Mouse (Mus musculus): ENCODE data around the gene Gad2. TPM values are rescaled to one million over a fixed set of nuclear protein-coding genes. Genes with fewer than 3 reads are reported as not detected.

Gad2 gene
- polyA plus RNA-seq, 1 experiment from 2014 or later: 0.17 TPM

DNA sequence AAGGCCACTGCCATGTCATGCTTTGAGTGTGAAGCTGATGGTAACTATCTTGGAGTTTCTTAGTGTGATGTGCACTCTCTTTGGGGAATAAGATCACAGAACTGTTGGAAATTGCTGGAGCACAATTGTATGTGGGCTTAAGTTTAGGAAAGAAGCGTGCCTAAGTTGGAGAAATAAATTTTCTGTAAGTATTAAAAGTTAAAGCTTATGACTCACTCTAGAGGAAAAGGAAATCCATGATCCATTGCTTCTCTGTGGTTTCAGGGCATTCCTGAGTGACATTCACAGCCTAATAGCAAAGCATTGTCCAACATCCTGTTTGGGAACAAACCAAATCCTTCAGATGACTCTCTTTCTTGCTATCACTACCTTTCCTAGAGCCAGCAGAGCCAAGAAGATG lies 49.3 kb downstream of the Gad2 start:
- Histone ChIP-seq H3K27me3 (replicated peaks) (no peaks in the 10 kb centered on the region), H3K36me3 (no peaks in the 10 kb centered on the region), H3K9ac (no peak overlapping the region), H3K4me3 (replicated peaks) (no peak overlapping the region), H3K9me3 (no peaks in the 10 kb centered on the region), H3K27ac (no peak overlapping the region), H3K4me1 (no peaks in the 10 kb centered on the region), H3K4me2 (no peak overlapping the region)
- 58% methylated on average over 1 of the region's 1 CpGs for WGBS
- ATAC-seq (ENCODE audit: insufficient read depth, low FRiP score, low read depth): no peak

DNA sequence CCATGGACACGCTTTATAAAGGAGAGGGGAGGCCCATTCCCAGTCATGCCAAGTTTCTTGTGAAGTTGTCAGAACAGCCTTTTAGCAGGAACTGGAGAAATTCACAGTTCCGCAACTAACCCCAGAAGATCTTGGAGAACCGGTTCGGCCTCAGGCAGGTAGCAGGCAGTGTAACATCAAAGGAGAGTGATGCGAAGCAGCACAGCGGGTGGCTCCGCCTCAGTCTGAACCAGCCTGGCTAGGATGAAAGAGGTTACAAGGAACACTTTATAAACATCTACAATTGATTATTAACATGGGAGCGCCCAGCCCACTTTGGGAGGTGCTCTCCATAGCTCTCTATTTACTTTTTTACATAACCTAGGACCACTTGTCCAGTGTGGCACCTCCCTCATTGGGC lies 55.1 kb downstream of the Gad2 start:
- Histone ChIP-seq H3K4me1 (no peaks in the 10 kb centered on the region), H3K9me3 (no peaks in the 10 kb centered on the region), H3K27me3 (replicated peaks) (no peaks in the 10 kb centered on the region), H3K27ac (0 out of 2 replicates have a peak overlapping the region, but pooled peaks have one; percentile 26), H3K36me3 (no peaks in the 10 kb centered on the region), H3K9ac (no peak overlapping the region), H3K4me3 (replicated peaks) (no peak overlapping the region), H3K4me2 (no peak overlapping the region)
- peak; percentile 92 for ATAC-seq (ENCODE audit: insufficient read depth, low FRiP score, low read depth)
- 24% methylated on average over 8 of the region's 8 CpGs for WGBS

DNA sequence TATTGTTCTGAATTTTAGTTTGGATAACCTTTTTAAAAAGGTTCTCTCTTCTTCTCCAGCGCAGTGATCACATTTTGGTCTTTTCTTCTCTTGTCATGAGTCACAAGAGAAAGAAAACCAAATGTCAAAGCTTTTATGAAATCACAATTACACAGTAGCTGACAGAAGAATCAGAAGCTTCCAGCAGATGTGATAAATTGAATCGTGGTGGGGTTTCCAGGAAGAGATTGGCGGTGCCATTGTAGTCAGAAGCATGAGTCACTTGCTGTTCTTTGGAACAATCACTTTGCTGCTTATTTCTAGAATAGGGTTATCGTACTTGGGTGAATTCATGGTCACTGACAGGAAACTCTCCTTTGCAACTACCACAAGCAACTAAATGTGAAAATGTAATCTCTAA lies 57.9 kb downstream of the Gad2 start:
- Histone ChIP-seq H3K27me3 (replicated peaks) (no peaks in the 10 kb centered on the region), H3K36me3 (no peaks in the 10 kb centered on the region), H3K27ac (no peak overlapping the region), H3K4me2 (no peak overlapping the region), H3K4me1 (no peaks in the 10 kb centered on the region), H3K9ac (no peak overlapping the region), H3K4me3 (replicated peaks) (no peak overlapping the region), H3K9me3 (no peaks in the 10 kb centered on the region)
- WGBS: 72% methylated on average over 4 of the region's 4 CpGs
- ATAC-seq (ENCODE audit: insufficient read depth, low FRiP score, low read depth): no peak

DNA sequence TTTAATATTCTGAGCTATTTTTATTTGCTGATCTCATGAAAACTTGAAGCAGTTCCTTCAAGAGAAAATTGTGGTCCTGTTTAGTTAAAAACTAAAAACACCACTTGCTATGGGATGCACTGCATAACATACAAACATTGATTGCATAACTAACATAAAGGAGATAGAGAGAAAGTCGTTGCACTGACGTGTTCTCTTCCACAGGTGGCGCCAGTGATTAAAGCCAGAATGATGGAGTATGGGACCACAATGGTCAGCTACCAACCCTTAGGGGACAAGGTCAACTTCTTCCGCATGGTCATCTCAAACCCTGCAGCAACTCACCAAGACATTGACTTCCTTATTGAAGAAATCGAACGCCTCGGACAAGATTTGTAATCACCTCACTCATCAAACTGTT lies 68.0 kb downstream of the Gad2 start:
- no peak overlapping the region for H3K4me2 ChIP-seq
- H3K27ac ChIP-seq: no peak overlapping the region
- H3K4me1 ChIP-seq: no peaks in the 10 kb centered on the region
- no peaks in the 10 kb centered on the region for H3K27me3 ChIP-seq (replicated peaks)
- no peak overlapping the region for H3K4me3 ChIP-seq (replicated peaks)
- H3K9me3 ChIP-seq: no peaks in the 10 kb centered on the region
- ATAC-seq (ENCODE audit: insufficient read depth, low FRiP score, low read depth): no peak
- 75% methylated on average over 7 of the region's 7 CpGs for WGBS
- H3K9ac ChIP-seq: no peak overlapping the region
- no peaks in the 10 kb centered on the region for H3K36me3 ChIP-seq

DNA sequence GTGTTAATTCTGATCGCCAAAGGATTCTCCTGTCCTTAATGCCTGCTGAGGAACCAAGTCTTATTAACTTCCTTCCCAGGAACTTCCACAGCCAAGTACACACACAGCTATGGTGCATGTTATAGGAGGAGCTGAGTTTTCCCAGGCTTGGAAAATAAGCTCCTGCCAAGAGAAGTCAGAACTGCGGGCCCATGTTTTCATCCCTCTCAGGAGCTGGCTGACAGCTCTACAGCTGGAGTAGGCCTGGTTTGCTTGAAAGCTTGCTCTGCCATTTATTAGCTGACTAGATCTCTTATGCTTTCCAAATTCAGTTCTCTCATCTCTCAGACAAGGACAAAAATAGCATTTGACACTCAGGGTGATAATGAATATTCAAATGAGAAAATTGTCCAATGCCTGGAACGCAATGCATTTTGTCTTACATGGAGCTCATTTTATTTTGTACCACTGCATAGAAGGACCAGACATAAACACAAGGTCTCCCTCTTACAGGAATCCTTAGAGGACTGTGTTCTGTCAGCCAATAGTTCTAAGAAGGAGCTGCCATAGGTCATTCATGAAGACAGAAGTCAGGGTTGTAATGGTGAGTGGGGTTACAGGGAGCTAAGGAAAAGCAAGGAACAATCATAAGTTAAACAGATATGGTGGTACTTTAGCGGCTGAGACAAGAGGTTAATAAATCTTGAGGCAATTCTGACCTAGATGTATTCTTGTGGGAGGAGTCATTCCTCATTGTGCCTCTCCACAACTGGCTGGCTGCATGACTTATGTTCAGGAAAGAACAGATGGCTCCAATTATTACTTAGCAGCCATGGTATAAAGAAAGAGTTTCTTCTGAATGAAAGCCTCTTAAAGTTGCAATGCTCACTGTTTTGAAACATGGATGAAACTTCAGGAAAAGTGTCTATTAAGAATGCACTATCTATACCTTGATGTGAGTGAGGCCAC lies 83.0 kb downstream of the Gad2 start:
- ATAC-seq (ENCODE audit: insufficient read depth, low FRiP score, low read depth): peak; percentile 72
- Histone ChIP-seq H3K4me1 (no peaks in the 10 kb centered on the region), H3K27ac (peak overlapping the region; percentile 16; the same call in 1 of the 2 replicates), H3K9me3 (no peaks in the 10 kb centered on the region), H3K9ac (no peak overlapping the region), H3K4me2 (no peak overlapping the region), H3K27me3 (replicated peaks) (no peaks in the 10 kb centered on the region), H3K4me3 (replicated peaks) (no peak overlapping the region), H3K36me3 (no peaks in the 10 kb centered on the region)
- WGBS: 42% methylated on average over 4 of the region's 4 CpGs

DNA sequence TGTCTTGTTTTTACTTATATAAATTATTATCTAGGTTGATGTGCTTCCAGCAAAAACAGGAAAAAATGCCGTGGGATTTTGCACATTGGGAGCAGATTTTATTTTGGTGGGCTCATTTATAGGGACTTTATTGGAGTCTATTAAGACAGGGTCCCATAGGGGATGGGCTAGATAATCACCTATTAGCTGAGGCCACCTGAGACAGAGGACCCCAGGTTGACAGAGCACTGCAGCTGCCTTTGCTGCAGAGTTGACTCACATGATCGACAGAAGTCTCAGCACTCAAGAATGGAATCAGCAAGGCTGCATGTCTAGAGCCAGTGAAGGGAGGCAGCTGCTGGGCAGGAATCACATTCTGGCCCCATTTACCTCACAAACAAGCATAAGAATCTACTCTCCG lies 84.2 kb downstream of the Gad2 start:
- Histone ChIP-seq H3K9me3 (no peaks in the 10 kb centered on the region), H3K36me3 (no peaks in the 10 kb centered on the region), H3K27ac (no peak overlapping the region), H3K9ac (no peak overlapping the region), H3K4me2 (no peak overlapping the region), H3K27me3 (replicated peaks) (no peaks in the 10 kb centered on the region), H3K4me3 (replicated peaks) (no peak overlapping the region), H3K4me1 (no peaks in the 10 kb centered on the region)
- no peak for ATAC-seq (ENCODE audit: insufficient read depth, low FRiP score, low read depth)
- 48% methylated on average over 3 of the region's 3 CpGs for WGBS

DNA sequence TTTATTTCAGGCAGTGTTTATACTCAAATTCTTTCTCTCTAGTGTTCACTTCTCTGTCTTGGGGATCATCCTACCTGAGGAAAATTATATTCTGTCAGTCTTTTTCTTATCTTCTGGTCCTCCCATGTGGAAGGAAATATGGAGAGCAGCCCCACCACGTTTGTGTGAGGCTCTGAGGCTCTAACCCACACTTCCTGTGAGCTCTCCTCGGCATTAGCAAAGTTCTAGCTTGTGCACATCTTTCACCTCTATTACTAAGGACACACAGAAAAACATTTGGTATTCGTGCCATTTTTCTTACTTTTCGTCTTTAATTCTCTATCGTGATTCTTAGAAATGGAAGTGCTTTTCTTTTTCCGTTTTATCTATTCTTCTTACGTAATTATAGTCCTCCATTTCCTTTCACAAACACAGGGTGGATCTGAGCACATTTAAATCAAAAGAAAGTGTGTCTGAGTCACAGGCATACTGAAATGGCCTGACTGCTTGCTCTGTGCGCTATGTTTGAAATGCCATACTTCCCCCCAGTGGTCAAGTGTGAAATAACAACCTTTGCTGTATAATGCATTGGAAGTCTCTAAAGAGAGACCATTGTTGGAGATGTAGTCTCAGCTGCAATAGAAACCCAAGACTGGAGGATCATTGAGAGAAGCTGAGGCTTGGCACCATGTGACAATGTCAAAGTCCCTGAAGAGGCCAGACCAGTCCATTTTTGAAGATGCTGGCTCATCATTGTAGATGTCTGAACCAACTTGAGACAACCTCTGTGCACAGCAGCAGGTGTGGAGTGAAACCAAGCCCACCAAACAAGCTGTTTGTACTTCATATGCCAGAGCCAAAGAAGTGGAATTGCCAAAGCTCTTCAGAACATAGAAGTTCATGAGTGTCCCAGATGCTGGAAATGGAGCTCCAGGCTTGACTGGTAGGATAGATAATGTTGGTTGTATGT lies 99.8 kb downstream of the Gad2 start:
- H3K4me2 ChIP-seq: no peak overlapping the region

DNA sequence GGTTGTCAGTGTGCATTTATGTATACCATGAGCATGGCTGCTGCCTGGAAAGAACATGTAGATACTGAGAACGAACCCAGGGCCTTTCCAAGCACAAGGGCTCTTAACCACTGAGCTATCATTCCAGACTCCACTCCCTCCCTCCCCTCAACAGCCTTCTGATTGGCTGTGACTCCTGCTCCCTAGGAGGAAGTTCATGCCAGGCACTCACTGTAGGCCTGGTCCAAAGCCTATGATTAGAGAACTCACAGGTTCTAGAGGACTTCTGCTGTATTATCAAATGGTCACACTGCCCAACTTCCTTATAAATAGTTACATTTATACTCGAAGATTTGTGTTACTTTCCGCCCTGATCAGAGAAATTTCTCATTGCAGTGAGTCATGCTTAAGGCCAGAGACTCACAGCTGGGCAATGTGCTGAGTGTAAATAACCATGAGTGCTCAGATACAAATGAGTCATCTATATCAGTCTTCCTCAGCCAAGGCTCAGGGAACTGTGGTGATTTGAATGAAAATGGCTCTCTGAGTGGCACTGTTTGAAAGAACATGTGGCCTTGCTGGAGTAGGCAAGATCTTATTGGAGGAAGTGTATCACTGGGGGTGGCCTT lies 102.0 kb downstream of the Gad2 start:
- Histone ChIP-seq H3K9ac (no peak overlapping the region), H3K27me3 (replicated peaks) (no peaks in the 10 kb centered on the region), H3K4me1 (no peaks in the 10 kb centered on the region), H3K27ac (no peak overlapping the region), H3K4me2 (no peak overlapping the region), H3K36me3 (no peaks in the 10 kb centered on the region), H3K4me3 (replicated peaks) (no peak overlapping the region), H3K9me3 (no peaks in the 10 kb centered on the region)
- WGBS: 61% methylated on average over 3 of the region's 3 CpGs
- peak; percentile 31; the same call in 1 of the 2 replicates for ATAC-seq (ENCODE audit: insufficient read depth, low FRiP score, low read depth)

More for the DNA sequence above, 99.8 kb downstream of the Gad2 start:
- no peaks in the 10 kb centered on the region for H3K36me3 ChIP-seq
- no peaks in the 10 kb centered on the region for H3K27me3 ChIP-seq (replicated peaks)
- 20% methylated on average over 8 of the region's 8 CpGs for WGBS
- H3K27ac ChIP-seq: no peak overlapping the region
- ATAC-seq (ENCODE audit: insufficient read depth, low FRiP score, low read depth): peak; percentile 72; the same call in 1 of the 2 replicates
- no peak overlapping the region for H3K9ac ChIP-seq
- no peaks in the 10 kb centered on the region for H3K9me3 ChIP-seq
- no peak overlapping the region for H3K4me3 ChIP-seq (replicated peaks)
- H3K4me1 ChIP-seq: no peaks in the 10 kb centered on the region

DNA sequence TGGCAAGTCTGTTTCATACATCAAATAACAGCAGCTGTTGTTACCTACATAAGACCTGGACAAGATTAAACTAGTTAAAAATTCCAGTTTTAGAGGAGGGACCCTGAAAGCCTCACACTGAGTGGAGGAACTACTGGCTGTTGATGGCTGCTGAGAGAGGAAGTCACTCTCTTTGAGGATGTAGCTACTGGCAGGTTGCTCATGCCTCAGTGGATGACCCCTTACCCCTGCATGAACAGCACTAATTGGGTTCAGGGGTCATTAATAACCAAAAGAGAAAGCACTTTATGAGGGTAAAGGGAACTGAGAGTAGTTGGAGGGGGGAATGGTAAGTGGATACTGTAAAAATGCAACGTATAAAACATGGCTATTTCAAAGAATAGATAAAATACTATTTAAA lies 105.1 kb downstream of the Gad2 start:
- Histone ChIP-seq H3K4me1 (no peaks in the 10 kb centered on the region), H3K27ac (no peak overlapping the region), H3K9ac (no peak overlapping the region), H3K36me3 (no peaks in the 10 kb centered on the region), H3K4me3 (replicated peaks) (no peak overlapping the region), H3K4me2 (no peak overlapping the region), H3K9me3 (no peaks in the 10 kb centered on the region), H3K27me3 (replicated peaks) (no peaks in the 10 kb centered on the region)
- ATAC-seq (ENCODE audit: insufficient read depth, low FRiP score, low read depth): no peak
- 71% methylated on average over 1 of the region's 1 CpGs for WGBS

DNA sequence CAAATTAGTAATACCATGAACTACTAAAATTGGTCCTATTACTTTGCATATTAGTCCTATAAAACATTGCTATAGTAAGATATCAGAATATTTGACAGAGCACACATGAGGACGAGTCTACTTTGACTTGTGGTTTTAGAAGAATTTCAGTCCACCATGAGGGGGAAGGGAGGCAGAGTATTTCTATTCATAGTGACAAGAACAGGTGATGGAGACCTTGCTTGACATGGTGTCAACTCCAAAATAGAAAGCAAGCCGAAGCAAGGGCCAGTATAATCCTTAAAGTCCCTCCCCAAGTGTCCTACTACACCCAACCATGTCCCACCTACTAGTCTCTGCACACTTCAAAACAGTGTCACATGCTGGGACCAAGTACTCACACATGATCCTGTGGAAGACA lies 114.1 kb downstream of the Gad2 start:
- no peaks in the 10 kb centered on the region for H3K9me3 ChIP-seq
- no peak overlapping the region for H3K27ac ChIP-seq
- H3K27me3 ChIP-seq (replicated peaks): no peaks in the 10 kb centered on the region
- no peak overlapping the region for H3K4me3 ChIP-seq (replicated peaks)
- 71% methylated on average over 2 of the region's 2 CpGs for WGBS
- H3K9ac ChIP-seq: no peak overlapping the region
- H3K36me3 ChIP-seq: no peaks in the 10 kb centered on the region
- no peak for ATAC-seq (ENCODE audit: insufficient read depth, low FRiP score, low read depth)
- H3K4me2 ChIP-seq: no peak overlapping the region
- no peaks in the 10 kb centered on the region for H3K4me1 ChIP-seq

DNA sequence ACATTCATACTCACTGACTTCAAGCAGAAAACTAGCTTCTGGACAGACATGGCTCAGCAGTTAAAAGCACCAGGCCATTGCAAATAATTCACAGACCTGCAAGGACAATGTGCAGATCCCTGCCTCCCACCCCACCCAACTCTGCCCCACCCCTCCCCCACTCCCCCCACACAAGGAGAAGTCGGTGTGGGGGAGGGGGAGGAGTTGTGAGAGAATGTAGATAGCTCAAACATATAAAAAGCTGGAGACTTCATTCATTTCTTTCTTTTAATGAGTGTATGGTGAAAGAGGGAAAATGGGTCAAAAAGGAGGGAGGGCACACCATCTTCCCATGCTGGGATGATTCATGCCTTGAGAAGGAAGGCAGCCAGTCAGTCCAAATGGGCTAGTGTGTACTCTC lies 117.4 kb downstream of the Gad2 start:
- WGBS: 55% methylated on average over 1 of the region's 1 CpGs
- no peak overlapping the region for H3K4me2 ChIP-seq
- no peak for ATAC-seq (ENCODE audit: insufficient read depth, low FRiP score, low read depth)
- H3K4me1 ChIP-seq: no peaks in the 10 kb centered on the region
- no peak overlapping the region for H3K9ac ChIP-seq
- H3K36me3 ChIP-seq: no peaks in the 10 kb centered on the region
- H3K9me3 ChIP-seq: no peaks in the 10 kb centered on the region
- no peak overlapping the region for H3K4me3 ChIP-seq (replicated peaks)
- no peak overlapping the region for H3K27ac ChIP-seq
- no peaks in the 10 kb centered on the region for H3K27me3 ChIP-seq (replicated peaks)

Data from stomach, embryonic 15.5 days (tissue).